Mouse (Mus musculus): ENCODE results near the gene Bspry. TPM values are rescaled to one million over a fixed set of nuclear protein-coding genes. Genes with fewer than 3 reads are reported as not detected.

Gene Bspry
- polyA plus RNA-seq, 1 experiment = 1.1 TPM

GRCm38 (mm10) chr4:62541802-62542201 is 61.9 kb downstream of the Bspry start:
- no peaks in the 10 kb centered on the region for H3K36me3 ChIP-seq (ENCODE audit: control insufficient read depth, insufficient read depth)
- TF ChIP-seq SRF (IDR thresholded peaks at IDR 0.05; ENCODE audit: control insufficient read depth, insufficient read length, low read depth) (no peak), TCF12 (IDR thresholded peaks at IDR 0.05; ENCODE audit: insufficient read depth, poor library complexity, severe bottlenecking) (no peak), E2F4 (IDR thresholded peaks at IDR 0.05; ENCODE audit: insufficient read depth) (no peak), REST (IDR thresholded peaks at IDR 0.05; ENCODE audit: insufficient read depth, insufficient read length) (no peak), MAX (IDR thresholded peaks at IDR 0.05; ENCODE audit: low read depth) (no peak), MYOD1 (IDR thresholded peaks at IDR 0.05; ENCODE audit: control insufficient read depth in 1 of 3, insufficient read length in 2 of 3, low read depth in 2 of 3) (no peak), POLR2A (IDR thresholded peaks at IDR 0.05; ENCODE audit: insufficient read length, low read depth) (no peak), CEBPB (IDR thresholded peaks at IDR 0.05; ENCODE audit: insufficient read depth, poor library complexity, severe bottlenecking) (no peak), POLR2AphosphoS2 (IDR thresholded peaks at IDR 0.05; ENCODE audit: insufficient read length, low read depth) (no peak), TCF3 (IDR thresholded peaks at IDR 0.05; ENCODE audit: insufficient read length, low read depth) (no peak)
- no peak overlapping the region for H3K4me2 ChIP-seq (ENCODE audit: low read depth)
- no peak overlapping the region for H3ac ChIP-seq (ENCODE audit: control insufficient read depth, insufficient read length)
- no peak overlapping the region for H3K4me3 ChIP-seq
- peaks cover 6% of the 10 kb centered on the region for H3K27me3 ChIP-seq (ENCODE audit: control insufficient read depth, insufficient read depth, insufficient read length)
- no peaks in the 10 kb centered on the region for H3K79me2 ChIP-seq (ENCODE audit: control insufficient read depth, insufficient read depth)

DNA sequence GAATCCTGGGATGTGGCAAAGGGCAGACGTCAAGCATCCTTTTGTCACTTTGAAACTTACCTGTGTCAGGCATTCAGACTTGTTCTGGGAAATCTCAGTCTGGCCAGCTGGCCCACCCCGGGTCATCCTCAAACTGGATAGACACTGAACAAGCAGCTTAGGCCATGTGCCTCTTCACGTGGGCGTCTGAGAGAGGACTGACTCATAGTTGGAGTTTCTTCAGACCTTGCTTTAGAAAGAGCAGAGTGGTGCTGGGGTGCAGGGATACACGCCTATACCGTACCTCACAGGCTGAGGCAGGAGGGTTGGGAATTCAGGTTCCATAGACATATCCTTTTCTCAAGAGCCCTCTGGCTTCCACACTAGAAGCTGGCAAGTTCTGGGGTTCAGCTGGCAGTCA is 63.9 kb downstream of the Bspry start:
- H3K27me3 ChIP-seq (ENCODE audit: control insufficient read depth, insufficient read depth, insufficient read length) = peaks cover 6% of the 10 kb centered on the region
- TF ChIP-seq E2F4 (IDR thresholded peaks at IDR 0.05; ENCODE audit: insufficient read depth) (no peak), USF1 (IDR thresholded peaks at IDR 0.05; ENCODE audit: low read depth) (no peak), TCF12 (IDR thresholded peaks at IDR 0.05; ENCODE audit: insufficient read depth, poor library complexity, severe bottlenecking) (no peak), MAX (IDR thresholded peaks at IDR 0.05; ENCODE audit: low read depth) (no peak), SRF (IDR thresholded peaks at IDR 0.05; ENCODE audit: control insufficient read depth, insufficient read length, low read depth) (no peak), MYOG (IDR thresholded peaks at IDR 0.05; ENCODE audit: control insufficient read depth in 1 of 3, insufficient read depth in 1 of 3, insufficient read length in 2 of 3, low read depth in 2 of 3) (no peak), MYOD1 (IDR thresholded peaks at IDR 0.05; ENCODE audit: control insufficient read depth in 1 of 3, insufficient read length in 2 of 3, low read depth in 2 of 3) (no peak), POLR2A (IDR thresholded peaks at IDR 0.05; ENCODE audit: insufficient read length, low read depth) (no peak), REST (IDR thresholded peaks at IDR 0.05; ENCODE audit: insufficient read depth, insufficient read length) (no peak), CEBPB (IDR thresholded peaks at IDR 0.05; ENCODE audit: insufficient read depth, poor library complexity, severe bottlenecking) (no peak), TCF3 (IDR thresholded peaks at IDR 0.05; ENCODE audit: insufficient read length, low read depth) (no peak), POLR2AphosphoS2 (IDR thresholded peaks at IDR 0.05; ENCODE audit: insufficient read length, low read depth) (no peak)
- H3ac ChIP-seq (ENCODE audit: control insufficient read depth, insufficient read length) = no peak overlapping the region
- H3K4me2 ChIP-seq (ENCODE audit: low read depth) = no peak overlapping the region
- H3K4me3 ChIP-seq = no peak overlapping the region
- H3K36me3 ChIP-seq (ENCODE audit: control insufficient read depth, insufficient read depth) = no peaks in the 10 kb centered on the region
- no peaks in the 10 kb centered on the region for H3K79me2 ChIP-seq (ENCODE audit: control insufficient read depth, insufficient read depth)

DNA sequence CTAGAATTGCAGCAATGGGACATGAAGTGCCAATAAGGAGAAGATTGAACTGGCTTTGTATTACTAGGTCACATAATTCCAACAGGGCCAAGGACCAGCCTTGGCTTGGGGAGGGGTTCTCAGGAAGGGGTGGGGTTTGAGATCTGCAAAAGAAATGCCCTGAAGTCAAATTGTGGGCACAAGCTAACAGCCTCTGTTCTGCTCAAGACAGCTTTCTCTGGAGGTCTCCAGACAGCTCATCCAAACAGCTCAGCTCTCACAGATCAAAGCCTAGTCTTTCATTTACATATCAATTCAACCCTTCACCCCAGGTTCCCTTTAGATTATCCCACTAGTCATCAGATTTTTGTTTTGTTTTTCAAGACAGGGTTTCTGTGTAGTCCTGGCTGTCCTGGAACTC is 64.9 kb downstream of the Bspry start:
- H3ac ChIP-seq (ENCODE audit: control insufficient read depth, insufficient read length) = no peak overlapping the region
- peaks cover 6% of the 10 kb centered on the region for H3K27me3 ChIP-seq (ENCODE audit: control insufficient read depth, insufficient read depth, insufficient read length)
- no peaks in the 10 kb centered on the region for H3K36me3 ChIP-seq (ENCODE audit: control insufficient read depth, insufficient read depth)
- H3K4me3 ChIP-seq = no peak overlapping the region
- no peaks in the 10 kb centered on the region for H3K79me2 ChIP-seq (ENCODE audit: control insufficient read depth, insufficient read depth)
- H3K4me2 ChIP-seq (ENCODE audit: low read depth) = no peak overlapping the region
- TF ChIP-seq TCF3 (IDR thresholded peaks at IDR 0.05; ENCODE audit: insufficient read length, low read depth) (no peak), E2F4 (IDR thresholded peaks at IDR 0.05; ENCODE audit: insufficient read depth) (no peak), MYOG (IDR thresholded peaks at IDR 0.05; ENCODE audit: control insufficient read depth in 1 of 3, insufficient read depth in 1 of 3, insufficient read length in 2 of 3, low read depth in 2 of 3) (no peak), TCF12 (IDR thresholded peaks at IDR 0.05; ENCODE audit: insufficient read depth, poor library complexity, severe bottlenecking) (no peak), CEBPB (IDR thresholded peaks at IDR 0.05; ENCODE audit: insufficient read depth, poor library complexity, severe bottlenecking) (no peak), SRF (IDR thresholded peaks at IDR 0.05; ENCODE audit: control insufficient read depth, insufficient read length, low read depth) (no peak), MYOD1 (IDR thresholded peaks at IDR 0.05; ENCODE audit: control insufficient read depth in 1 of 3, insufficient read length in 2 of 3, low read depth in 2 of 3) (no peak), POLR2AphosphoS2 (IDR thresholded peaks at IDR 0.05; ENCODE audit: insufficient read length, low read depth) (no peak), REST (IDR thresholded peaks at IDR 0.05; ENCODE audit: insufficient read depth, insufficient read length) (no peak), USF1 (IDR thresholded peaks at IDR 0.05; ENCODE audit: low read depth) (no peak), POLR2A (IDR thresholded peaks at IDR 0.05; ENCODE audit: insufficient read length, low read depth) (no peak), MAX (IDR thresholded peaks at IDR 0.05; ENCODE audit: low read depth) (no peak)

Other genes starting within 250 kb of the Bspry start
- gene Zfp37, start 249.0 kb upstream of the Bspry start, polyA plus RNA-seq (2012; fragmentation: generic; extraction: Trizol) = 0.46 TPM
- 4.2 TPM for gene Slc31a2, start 217.5 kb upstream of the Bspry start, polyA plus RNA-seq (2012; fragmentation: generic; extraction: Trizol)
- 18.4 TPM for gene Fkbp15, start 119.5 kb upstream of the Bspry start, polyA plus RNA-seq (2012; fragmentation: generic; extraction: Trizol)
- 22.5 TPM for gene Slc31a1, start 119.3 kb upstream of the Bspry start, polyA plus RNA-seq (2012; fragmentation: generic; extraction: Trizol)
- gene Cdc26, start 71.4 kb upstream of the Bspry start, polyA plus RNA-seq (2012; fragmentation: generic; extraction: Trizol) = 49.2 TPM
- gene Prpf4, start 71.3 kb upstream of the Bspry start, polyA plus RNA-seq (2012; fragmentation: generic; extraction: Trizol) = 6.0 TPM
- gene Rnf183, start 44.8 kb upstream of the Bspry start, polyA plus RNA-seq (2012; fragmentation: generic; extraction: Trizol) = not detected
- 3.3 TPM for gene Wdr31, start 9.2 kb upstream of the Bspry start, polyA plus RNA-seq (2012; fragmentation: generic; extraction: Trizol)
- 26.8 TPM for gene Hdhd3, start 23.4 kb downstream of the Bspry start, polyA plus RNA-seq (2012; fragmentation: generic; extraction: Trizol)
- 89.6 TPM for gene Alad, start 39.9 kb downstream of the Bspry start, polyA plus RNA-seq (2012; fragmentation: generic; extraction: Trizol)
- gene Pole3, start 45.0 kb downstream of the Bspry start, polyA plus RNA-seq (2012; fragmentation: generic; extraction: Trizol) = 37.3 TPM
- gene 4933430I17Rik, start 45.3 kb downstream of the Bspry start, polyA plus RNA-seq (2012; fragmentation: generic; extraction: Trizol) = 0.08 TPM
- 40.4 TPM for gene Rgs3, start 79.8 kb downstream of the Bspry start, polyA plus RNA-seq (2012; fragmentation: generic; extraction: Trizol)

Data from myocyte (in vitro differentiated cells).